Mouse (Mus musculus): ENCODE measurements around the gene Tardbp. TPM values are rescaled to one million over a fixed set of nuclear protein-coding genes. Genes with fewer than 3 reads are reported as not detected.

Tardbp gene
- polyA plus RNA-seq, 1 experiment from 2014 or later, result 272 TPM

DNA sequence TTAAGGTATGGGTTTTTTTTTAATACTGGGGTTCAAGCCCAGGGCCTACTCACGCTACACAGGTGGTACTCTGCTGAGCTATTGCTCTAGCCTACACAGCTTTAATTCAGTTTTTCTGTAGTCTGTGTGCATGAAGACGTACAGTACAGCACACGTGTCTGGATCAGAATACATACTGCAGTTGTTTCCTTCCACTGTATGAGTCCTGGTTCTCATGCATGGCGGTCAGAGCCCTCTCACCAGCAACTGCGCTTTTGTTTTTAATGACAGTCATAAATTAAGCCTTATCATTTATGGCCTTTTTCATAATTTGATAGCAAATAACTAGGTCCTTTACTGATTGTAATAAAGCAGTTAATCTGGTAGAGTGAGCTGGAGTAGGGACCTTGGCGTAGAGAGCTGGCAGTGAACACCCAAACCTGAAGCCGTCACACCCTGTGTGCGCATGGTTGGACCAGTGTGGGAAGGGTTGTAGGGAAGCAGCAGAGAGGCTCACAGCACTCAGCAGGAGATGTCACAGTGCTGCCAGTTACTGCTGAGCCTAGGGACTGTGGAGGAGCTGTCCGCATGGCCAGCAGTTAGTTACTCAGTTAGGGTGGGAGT lies 56.0 kb downstream of the Tardbp start:
- no peaks in the 10 kb centered on the region for H3K27me3 ChIP-seq
- H3K9me3 ChIP-seq, result no peaks in the 10 kb centered on the region
- peaks cover 97% of the 10 kb centered on the region for H3K36me3 ChIP-seq
- no peak for ATAC-seq (replicated peaks)
- no peak overlapping the region for H3K9ac ChIP-seq (replicated peaks)
- no peak overlapping the region for H3K4me2 ChIP-seq (replicated peaks)
- WGBS, result 95% methylated on average over 9 of the region's 9 CpGs
- H3K27ac ChIP-seq (replicated peaks), result no peak overlapping the region
- H3K4me3 ChIP-seq, result no peak overlapping the region
- H3K4me1 ChIP-seq, result no peaks in the 10 kb centered on the region

DNA sequence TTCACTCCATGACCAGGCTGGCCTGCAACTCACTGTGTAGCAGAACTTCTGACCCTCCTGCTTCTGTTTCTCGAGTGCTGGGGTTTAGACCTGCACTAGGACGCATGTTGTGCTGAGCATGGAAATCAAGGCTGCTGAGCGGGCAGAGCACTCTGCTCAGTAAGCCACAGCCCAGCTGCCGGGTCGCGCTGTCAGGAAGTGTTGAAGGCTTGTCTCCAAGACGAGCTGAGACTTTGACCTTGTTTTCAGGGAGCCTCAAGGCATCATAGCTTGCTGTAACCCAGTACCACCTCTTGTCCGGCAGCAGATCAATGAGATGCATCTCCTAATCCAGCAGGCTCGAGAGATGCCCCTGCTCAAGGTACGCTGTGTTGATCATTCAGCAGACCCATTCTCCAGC lies 56.7 kb downstream of the Tardbp start:
- H3K9me3 ChIP-seq, result no peaks in the 10 kb centered on the region
- WGBS, result 90% methylated on average over 10 of the region's 10 CpGs
- peaks cover 97% of the 10 kb centered on the region for H3K36me3 ChIP-seq
- no peaks in the 10 kb centered on the region for H3K27me3 ChIP-seq
- no peak overlapping the region for H3K4me2 ChIP-seq (replicated peaks)
- no peak for ATAC-seq (replicated peaks)
- no peak overlapping the region for H3K4me3 ChIP-seq
- no peaks in the 10 kb centered on the region for H3K4me1 ChIP-seq
- no peak overlapping the region for H3K27ac ChIP-seq (replicated peaks)
- H3K9ac ChIP-seq (replicated peaks), result no peak overlapping the region

DNA sequence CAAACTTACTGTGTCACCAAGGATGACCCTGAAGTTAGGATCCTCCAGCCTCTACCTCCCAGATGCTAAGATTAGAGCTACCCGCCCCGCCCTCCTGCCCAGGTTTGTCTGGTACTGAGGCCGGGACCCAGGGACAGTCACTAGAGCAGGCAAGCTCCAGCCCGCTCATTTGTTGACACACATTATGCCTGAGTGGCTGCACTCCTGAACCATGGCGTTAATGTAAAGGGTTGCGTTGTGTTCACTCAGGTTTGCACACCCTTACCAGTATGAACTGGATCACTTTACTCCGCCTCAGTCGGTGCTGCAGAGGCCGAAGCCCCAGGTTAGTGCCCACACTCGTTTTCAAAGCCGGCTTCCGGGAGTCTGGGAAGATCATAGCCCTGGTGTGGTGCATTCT lies 63.2 kb downstream of the Tardbp start:
- no peak overlapping the region for H3K9ac ChIP-seq (replicated peaks)
- no peak for ATAC-seq (replicated peaks)
- WGBS, result 93% methylated on average over 12 of the region's 12 CpGs
- no peaks in the 10 kb centered on the region for H3K9me3 ChIP-seq
- no peak overlapping the region for H3K4me2 ChIP-seq (replicated peaks)
- H3K4me3 ChIP-seq, result no peak overlapping the region
- H3K27ac ChIP-seq (replicated peaks), result no peak overlapping the region
- no peaks in the 10 kb centered on the region for H3K27me3 ChIP-seq
- H3K4me1 ChIP-seq, result peaks cover 8% of the 10 kb centered on the region
- H3K36me3 ChIP-seq, result peaks cover 86% of the 10 kb centered on the region

- Histone ChIP-seq H3K4me2 (replicated peaks) (no peak overlapping the region), H3K4me3 (no peak overlapping the region), H3K9me3 (no peaks in the 10 kb centered on the region), H3K27me3 (no peaks in the 10 kb centered on the region), H3K4me1 (peaks cover 12% of the 10 kb centered on the region), H3K27ac (replicated peaks) (no peak overlapping the region), H3K9ac (replicated peaks) (no peak overlapping the region), H3K36me3 (peaks cover 77% of the 10 kb centered on the region)
- WGBS, result 91% methylated on average over 17 of the region's 17 CpGs
- no peak for ATAC-seq (replicated peaks)
Measured at GRCm38 (mm10) chr4:148562676-148563075, 64.1 kb downstream of the Tardbp start.

Other genes starting within 250 kb of the Tardbp start
- 18.4 and 19.0 TPM in 2 replicates for gene Ubiad1, start 182.2 kb downstream of the Tardbp start, polyA plus RNA-seq (2015; fragmentation: Nextera tagmentation; extraction: Ambion mirVana)
- 22.6 and 25.1 TPM in 2 replicates for gene Mtor, start 178.4 kb downstream of the Tardbp start, polyA plus RNA-seq (2015; fragmentation: Nextera tagmentation; extraction: Ambion mirVana)
- gene Angptl7, start 126.6 kb downstream of the Tardbp start, polyA plus RNA-seq (2015; fragmentation: Nextera tagmentation; extraction: Ambion mirVana), result 0.33 and 0.38 TPM in 2 replicates
- 93.1 and 97.5 TPM in 2 replicates for gene Exosc10, start 68.6 kb downstream of the Tardbp start, polyA plus RNA-seq (2015; fragmentation: Nextera tagmentation; extraction: Ambion mirVana)
- 178 and 180 TPM in 2 replicates for gene Srm, start 35.5 kb downstream of the Tardbp start, polyA plus RNA-seq (2015; fragmentation: Nextera tagmentation; extraction: Ambion mirVana)
- gene Masp2, start 24.5 kb downstream of the Tardbp start, polyA plus RNA-seq (2015; fragmentation: Nextera tagmentation; extraction: Ambion mirVana), result 0.68 and 1.1 TPM in 2 replicates
- gene Gm572, start 16.3 kb upstream of the Tardbp start, polyA plus RNA-seq (2015; fragmentation: Nextera tagmentation; extraction: Ambion mirVana), result not detected in 2 replicates
- 0.68 and 1.1 TPM in 2 replicates for gene Casz1, start 177.4 kb upstream of the Tardbp start, polyA plus RNA-seq (2015; fragmentation: Nextera tagmentation; extraction: Ambion mirVana)